Mouse (Mus musculus) liver, embryonic 14.5 days (tissue): ENCODE results near the gene 4930442H23Rik.

ENCODE experiments used
- CTCF ChIP-seq: IDR thresholded peaks from 2 replicates; pipeline ENCODE4 v1.5.1; 2016; ENCODE audit warnings: antibody characterized with exemption, low read depth, control low read depth
- EP300 ChIP-seq: IDR thresholded peaks from 2 replicates; pipeline ENCODE4 v1.6.1; 2016; ENCODE audit warnings: antibody characterized with exemption, low read depth

DNA sequence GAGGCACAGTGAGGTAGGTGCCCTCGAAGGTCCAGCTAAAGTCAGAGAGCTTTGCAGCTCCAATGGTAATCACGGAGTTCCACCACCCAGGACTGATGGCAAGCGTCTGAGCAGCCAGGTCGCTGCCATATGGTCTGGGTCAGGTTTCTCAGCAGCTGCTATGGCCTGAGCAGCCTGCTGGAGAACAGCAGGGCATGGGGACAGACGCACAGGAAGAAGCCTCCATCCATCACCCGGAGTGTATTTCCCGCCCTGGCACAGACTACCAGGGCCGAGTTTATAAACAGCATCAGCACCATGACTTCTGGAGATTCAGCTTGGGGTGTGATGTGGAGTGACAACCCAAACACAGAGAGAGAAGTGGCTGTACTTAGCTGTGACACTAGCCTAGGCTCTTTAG is 18.5 kb downstream of the 4930442H23Rik start:
- no peak for TF ChIP-seq CTCF
- TF ChIP-seq EP300, result no peak
